Mouse (Mus musculus): ENCODE results near the gene Man1b1. TPM values are rescaled to one million over a fixed set of nuclear protein-coding genes. Genes with fewer than 3 reads are reported as not detected.

Gene Man1b1
- polyA plus RNA-seq, 1 experiment from 2014 or later: 47.0 TPM

GRCm38 (mm10) chr2:25311491-25311891 lies 20.6 kb upstream of the Man1b1 start:
- Histone ChIP-seq H3K4me2 (no peak overlapping the region), H3K27me3 (peaks cover 88% of the 10 kb centered on the region)
- WGBS: 4% methylated on average over 11 of the region's 11 CpGs

GRCm38 (mm10) chr2:25318119-25318966 lies 13.8 kb upstream of the Man1b1 start:
- peak overlapping the region; percentile 33 for H3K4me3 ChIP-seq
- H3K9me3 ChIP-seq: no peaks in the 10 kb centered on the region
- WGBS: 6% methylated on average over 31 of the region's 31 CpGs
- H3K4me1 ChIP-seq: peaks cover 10% of the 10 kb centered on the region
- peak overlapping the region; percentile 54 for H3K4me2 ChIP-seq
- no peak overlapping the region for H3K27ac ChIP-seq
- no peaks in the 10 kb centered on the region for H3K36me3 ChIP-seq
- H3K9ac ChIP-seq: no peak overlapping the region
- peaks cover 75% of the 10 kb centered on the region for H3K27me3 ChIP-seq
- ATAC-seq (ENCODE audit: insufficient number of reproducible peaks, low FRiP score, low TSS enrichment, low read depth): no peak

More at GRCm38 (mm10) chr2:25311491-25311891, 20.6 kb upstream of the Man1b1 start:
- Histone ChIP-seq H3K4me3 (no peak overlapping the region), H3K36me3 (no peaks in the 10 kb centered on the region), H3K9me3 (no peaks in the 10 kb centered on the region), H3K4me1 (no peaks in the 10 kb centered on the region), H3K9ac (no peak overlapping the region), H3K27ac (no peak overlapping the region)
- 0 out of 2 replicates have a peak, but pooled peaks have one; percentile 17 for ATAC-seq (ENCODE audit: insufficient number of reproducible peaks, low FRiP score, low TSS enrichment, low read depth)

- Histone ChIP-seq H3K9me3 (no peaks in the 10 kb centered on the region), H3K4me2 (peak within 1 kb of the TSS; percentile 54), H3K4me3 (peak within 1 kb of the TSS; percentile 33), H3K27ac (no peak within 1 kb of the TSS), H3K9ac (no peak within 1 kb of the TSS), H3K27me3 (peaks cover 68% of the 10 kb centered on the region), H3K4me1 (peaks cover 10% of the 10 kb centered on the region), H3K36me3 (no peaks in the 10 kb centered on the region)
- 10% methylated on average over 58 of the region's 58 CpGs for WGBS
- ATAC-seq (ENCODE audit: insufficient number of reproducible peaks, low FRiP score, low TSS enrichment, low read depth): peak; percentile 56; the same call in 1 of the 2 replicates
Measured at GRCm38 (mm10) chr2:25318971-25319773, 13.0 kb upstream of the Man1b1 start, which contains the start of gene Grin1. Grin1 (minus strand) TSS chr2:25319187.

- Histone ChIP-seq H3K9ac (no peak overlapping the region), H3K4me1 (peaks cover 10% of the 10 kb centered on the region), H3K27me3 (peaks cover 61% of the 10 kb centered on the region), H3K4me2 (no peak overlapping the region), H3K9me3 (no peaks in the 10 kb centered on the region), H3K4me3 (no peak overlapping the region), H3K36me3 (no peaks in the 10 kb centered on the region), H3K27ac (no peak overlapping the region)
- ATAC-seq (ENCODE audit: insufficient number of reproducible peaks, low FRiP score, low TSS enrichment, low read depth): no peak
- WGBS: 11% methylated on average over 2 of the region's 2 CpGs
Measured at GRCm38 (mm10) chr2:25320084-25320483, 12.1 kb upstream of the Man1b1 start.

- Histone ChIP-seq H3K4me3 (no peak overlapping the region), H3K36me3 (no peaks in the 10 kb centered on the region), H3K9me3 (no peaks in the 10 kb centered on the region), H3K27me3 (peaks cover 13% of the 10 kb centered on the region), H3K9ac (no peak overlapping the region), H3K27ac (no peak overlapping the region), H3K4me2 (no peak overlapping the region), H3K4me1 (no peaks in the 10 kb centered on the region)
- 72% methylated on average over 2 of the region's 2 CpGs for WGBS
- no peak for ATAC-seq (ENCODE audit: insufficient number of reproducible peaks, low FRiP score, low TSS enrichment, low read depth)
Measured at GRCm38 (mm10) chr2:25326036-25326435, 6.1 kb upstream of the Man1b1 start.

GRCm38 (mm10) chr2:25328440-25328839 lies 3.7 kb upstream of the Man1b1 start:
- H3K27ac ChIP-seq: no peak overlapping the region
- 35% methylated on average over 7 of the region's 7 CpGs for WGBS
- no peaks in the 10 kb centered on the region for H3K9me3 ChIP-seq
- no peaks in the 10 kb centered on the region for H3K36me3 ChIP-seq
- H3K4me3 ChIP-seq: no peak overlapping the region
- ATAC-seq (ENCODE audit: insufficient number of reproducible peaks, low FRiP score, low TSS enrichment, low read depth): no peak
- peaks cover 12% of the 10 kb centered on the region for H3K4me1 ChIP-seq
- H3K4me2 ChIP-seq: no peak overlapping the region
- no peak overlapping the region for H3K9ac ChIP-seq
- no peaks in the 10 kb centered on the region; the same call in 1 of the 2 replicates for H3K27me3 ChIP-seq

- H3K27ac ChIP-seq: no peak overlapping the region
- 62% methylated on average over 9 of the region's 9 CpGs for WGBS
- no peaks in the 10 kb centered on the region for H3K9me3 ChIP-seq
- no peak overlapping the region for H3K9ac ChIP-seq
- peak overlapping the region; percentile 68 for H3K4me3 ChIP-seq
- no peaks in the 10 kb centered on the region for H3K27me3 ChIP-seq
- ATAC-seq (ENCODE audit: insufficient number of reproducible peaks, low FRiP score, low TSS enrichment, low read depth): no peak
- H3K36me3 ChIP-seq: peaks cover 27% of the 10 kb centered on the region
- peak overlapping the region; percentile 89 for H3K4me2 ChIP-seq
- H3K4me1 ChIP-seq: peaks cover 20% of the 10 kb centered on the region
Measured at GRCm38 (mm10) chr2:25331470-25331869, 668 bp upstream of the Man1b1 start.

GRCm38 (mm10) chr2:25333569-25333968 lies 1.4 kb downstream of the Man1b1 start:
- ATAC-seq (ENCODE audit: insufficient number of reproducible peaks, low FRiP score, low TSS enrichment, low read depth): no peak
- Histone ChIP-seq H3K4me3 (peak overlapping the region; percentile 68), H3K36me3 (peaks cover 48% of the 10 kb centered on the region), H3K4me1 (peaks cover 20% of the 10 kb centered on the region), H3K27ac (no peak overlapping the region), H3K27me3 (no peaks in the 10 kb centered on the region), H3K9me3 (no peaks in the 10 kb centered on the region), H3K4me2 (peak overlapping the region; percentile 89), H3K9ac (peak overlapping the region; percentile 85; the same call in 1 of the 2 replicates)
- WGBS: 80% methylated on average over 2 of the region's 2 CpGs

GRCm38 (mm10) chr2:25338303-25338702 lies 6.2 kb downstream of the Man1b1 start:
- WGBS: 93% methylated on average over 6 of the region's 6 CpGs
- ATAC-seq (ENCODE audit: insufficient number of reproducible peaks, low FRiP score, low TSS enrichment, low read depth): no peak
- Histone ChIP-seq H3K36me3 (peaks cover 87% of the 10 kb centered on the region), H3K9ac (no peak overlapping the region), H3K4me3 (no peak overlapping the region), H3K9me3 (no peaks in the 10 kb centered on the region), H3K27me3 (no peaks in the 10 kb centered on the region), H3K4me1 (peaks cover 10% of the 10 kb centered on the region), H3K4me2 (no peak overlapping the region), H3K27ac (no peak overlapping the region)

GRCm38 (mm10) chr2:25348162-25348561 lies 16.0 kb downstream of the Man1b1 start:
- ATAC-seq (ENCODE audit: insufficient number of reproducible peaks, low FRiP score, low TSS enrichment, low read depth): no peak
- 84% methylated on average over 7 of the region's 7 CpGs for WGBS
- no peaks in the 10 kb centered on the region for H3K27me3 ChIP-seq

GRCm38 (mm10) chr2:25349499-25349898 lies 17.4 kb downstream of the Man1b1 start:
- no peak for ATAC-seq (ENCODE audit: insufficient number of reproducible peaks, low FRiP score, low TSS enrichment, low read depth)
- WGBS: 89% methylated on average over 4 of the region's 4 CpGs
- no peak overlapping the region for H3K9ac ChIP-seq

More at GRCm38 (mm10) chr2:25348162-25348561, 16.0 kb downstream of the Man1b1 start:
- no peak overlapping the region for H3K27ac ChIP-seq
- H3K36me3 ChIP-seq: peaks cover 94% of the 10 kb centered on the region
- H3K4me2 ChIP-seq: no peak overlapping the region
- no peak overlapping the region for H3K9ac ChIP-seq
- no peaks in the 10 kb centered on the region for H3K9me3 ChIP-seq
- no peaks in the 10 kb centered on the region for H3K4me1 ChIP-seq
- no peak overlapping the region for H3K4me3 ChIP-seq

GRCm38 (mm10) chr2:25350701-25351100 lies 18.6 kb downstream of the Man1b1 start:
- H3K9me3 ChIP-seq: no peaks in the 10 kb centered on the region
- WGBS: 97% methylated on average over 3 of the region's 3 CpGs
- H3K4me1 ChIP-seq: peaks cover 8% of the 10 kb centered on the region
- no peaks in the 10 kb centered on the region for H3K27me3 ChIP-seq
- peaks cover 77% of the 10 kb centered on the region for H3K36me3 ChIP-seq
- no peak overlapping the region for H3K4me2 ChIP-seq
- H3K27ac ChIP-seq: no peak overlapping the region
- no peak overlapping the region for H3K9ac ChIP-seq
- no peak overlapping the region for H3K4me3 ChIP-seq
- ATAC-seq (ENCODE audit: insufficient number of reproducible peaks, low FRiP score, low TSS enrichment, low read depth): no peak

More at GRCm38 (mm10) chr2:25349499-25349898, 17.4 kb downstream of the Man1b1 start:
- H3K4me2 ChIP-seq: no peak overlapping the region
- H3K27me3 ChIP-seq: no peaks in the 10 kb centered on the region
- H3K4me3 ChIP-seq: no peak overlapping the region
- H3K9me3 ChIP-seq: no peaks in the 10 kb centered on the region
- H3K36me3 ChIP-seq: peaks cover 89% of the 10 kb centered on the region
- no peaks in the 10 kb centered on the region for H3K4me1 ChIP-seq
- H3K27ac ChIP-seq: no peak overlapping the region

Measured in limb, embryonic 15.5 days (tissue).